Mouse (Mus musculus) testis, postnatal 10 days (tissue): Measurements from ENCODE around the gene Mtnr1b.

Source experiments
- DNase-seq: peaks from one replicate; pipeline ENCODE4 v3.0.0; 2021; ENCODE audit warnings: low spot score

Gene Mtnr1b

GRCm38 (mm10) chr9:15802413-15803027 lies 71.8 kb downstream of the Mtnr1b start:
- DNase-seq = no peak

GRCm38 (mm10) chr9:15800402-15800801 lies 74.0 kb downstream of the Mtnr1b start:
- DNase-seq = no peak

GRCm38 (mm10) chr9:15794408-15794807 lies 79.9 kb downstream of the Mtnr1b start:
- DNase-seq = no peak

- DNase-seq = no peak
These were observed 82.3 kb downstream of the Mtnr1b start for GRCm38 (mm10) chr9:15792076-15792475.

GRCm38 (mm10) chr9:15786610-15787009 lies 87.7 kb downstream of the Mtnr1b start:
- no peak for DNase-seq

- no peak for DNase-seq
These were observed 88.2 kb downstream of the Mtnr1b start for GRCm38 (mm10) chr9:15786192-15786591.

- DNase-seq = no peak
These were observed 92.4 kb downstream of the Mtnr1b start for GRCm38 (mm10) chr9:15781936-15782335.

GRCm38 (mm10) chr9:15774911-15775310 lies 99.4 kb downstream of the Mtnr1b start:
- no peak for DNase-seq
